14 mouse cellular contexts compared by ENCODE assay signal in the genomic region with DNA sequence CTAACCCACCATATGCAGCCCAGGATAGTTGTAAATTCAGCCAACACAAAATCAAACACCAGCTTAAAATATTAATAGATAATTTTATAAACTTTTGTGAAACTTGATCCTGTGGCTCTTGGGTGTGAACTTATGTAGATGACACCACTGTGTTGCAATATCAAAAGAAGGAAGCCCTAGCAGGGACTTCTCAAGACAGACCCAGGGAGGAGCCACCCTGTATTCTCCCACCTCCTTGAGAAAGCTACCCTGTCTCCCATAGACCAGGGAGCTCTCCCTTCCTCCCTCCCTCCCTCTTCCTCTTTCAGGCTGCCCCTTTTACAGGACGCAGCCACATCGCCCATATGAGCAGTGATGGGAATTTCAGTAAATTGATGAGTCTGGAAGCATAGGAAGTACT. TPM values are rescaled to one million over a fixed set of nuclear protein-coding genes. Genes with fewer than 3 reads are reported as not detected.
"Had no signal": no experiment of that assay in that cellular context is flagged by ENCODE, and none has a peak within 500 bp of the region (broad histone marks: within the 10 kb centered on the region; RNA-seq: fewer than 3 reads in every experiment).

No protein-coding gene starts in this region.

- ATAC-seq: midbrain, embryonic 16.5 days had no signal

- DNase-seq: lung, adult 18-20 months; lung, embryonic 14.5 days; lung, postnatal 10 days; lung, postnatal 4 days; midbrain, embryonic 14.5 days; right cerebral cortex, postnatal 25 days; right cerebral cortex, postnatal 4 days; spleen, adult 18-20 months; thymus, adult 18-20 months; thymus, postnatal 14 days; thymus, postnatal 36 days had no signal

RNA-seq across cellular contexts. Expression of gene Fat2, which starts 4.4 kb away (rescaled TPM):
- total RNA-seq: megakaryocyte-erythroid progenitor cell, adult 5-6 weeks; neutrophil, adult 5-6 weeks had no signal
